Mouse (Mus musculus) kidney, postnatal 4 days (tissue): ENCODE results near the gene Rlf.

Experiments used
- DNase-seq, 2 experiments: peaks; one replicate each; pipeline ENCODE4 v3.0.0; 2021; ENCODE audit warnings: mixed read lengths in 2 of 2

Gene Rlf

GRCm38 (mm10) chr4:121163501-121164030 is 51.3 kb downstream of the Rlf start:
- DNase-seq: no peak

- no peak for DNase-seq
Measured at GRCm38 (mm10) chr4:121109126-121109525, 105.8 kb downstream of the Rlf start, which contains the start of gene Tmco2. Tmco2 (minus strand) TSS chr4:121109226.

GRCm38 (mm10) chr4:121103304-121103703 is 111.6 kb downstream of the Rlf start:
- no peak for DNase-seq

GRCm38 (mm10) chr4:121097650-121098378 is 117.1 kb downstream of the Rlf start, which contains the start of gene Zmpste24:
Zmpste24 (minus strand) TSS chr4:121098241.
- DNase-seq: peak; percentile 89 to 92
